Mouse (Mus musculus) spleen, adult 2 months (tissue): Measurements from ENCODE around the gene Hoxd8. TPM values are rescaled to one million over a fixed set of nuclear protein-coding genes. Genes with fewer than 3 reads are reported as not detected.

Source experiments
- DNase-seq, 2 experiments: peaks; one replicate each; pipeline versions ENCODE4 v3.0.0 to v3.0.0-alpha.2; 2012 to 2021; ENCODE audit warnings: low spot score in 2 of 2, low read depth in 1 of 2
- H3K27ac ChIP-seq: fragments of 200-500 bp; 2 replicates; pipeline ENCODE4 v1.5.1; 2012; ENCODE audit warnings: low read length, inconsistent platforms; ENCODE audit not compliant: insufficient read depth
- H3K27me3 ChIP-seq: fragments of 200-500 bp; 2 replicates; pipeline ENCODE4 v1.6.1; 2012; ENCODE audit warnings: mild to moderate bottlenecking, moderate library complexity, low read length, inconsistent platforms; ENCODE audit not compliant: control insufficient read depth, insufficient read depth
- H3K36me3 ChIP-seq: fragments of 200-500 bp; 2 replicates; pipeline ENCODE4 v1.6.1; 2012; ENCODE audit warnings: mild to moderate bottlenecking, low read length, inconsistent platforms; ENCODE audit not compliant: control insufficient read depth, insufficient read depth
- H3K4me1 ChIP-seq: fragments of 200-500 bp; 2 replicates; pipeline ENCODE4 v1.6.1; 2011; ENCODE audit warnings: inconsistent platforms; ENCODE audit not compliant: control insufficient read depth, insufficient read depth, insufficient read length
- H3K4me3 ChIP-seq: fragments of 200-500 bp; 2 replicates; pipeline ENCODE4 v1.5.1; 2011; ENCODE audit warnings: mild to moderate bottlenecking, inconsistent platforms; ENCODE audit not compliant: insufficient read depth, insufficient read length; ENCODE audit errors: extremely low read depth
- CTCF ChIP-seq: fragments of 200-500 bp; IDR thresholded peaks from 2 replicates; pipeline ENCODE4 v1.5.1; 2011; ENCODE audit warnings: mild to moderate bottlenecking, inconsistent platforms; ENCODE audit not compliant: insufficient read depth, insufficient read length, insufficient replicate concordance; ENCODE audit errors: extremely low read depth
- POLR2A ChIP-seq: fragments of 200-500 bp; IDR thresholded peaks from 2 replicates; pipeline ENCODE4 v1.6.1; 2011; ENCODE audit warnings: low read depth, low read length, inconsistent platforms
- WGBS: fragments of 180-500 bp; shearing (Covaris S2); methylation state at CpG from one replicate; pipeline ENCODE4 v1.1.7; 2018; 5-methylcytosine and 5-hydroxymethylcytosine counted together
- polyA plus RNA-seq: library from polyadenylated mRNA; depleted of rRNA; stranded (reverse); fragments of >200 nt; gene quantifications from 2 replicates; pipeline ENCODE4 v1.2.3, GENCODE M21; 2012

Hoxd8 gene
- polyA plus RNA-seq, 1 experiment, result 0.32 TPM

- Histone ChIP-seq H3K4me1 (no peaks in the 10 kb centered on the region), H3K36me3 (no peaks in the 10 kb centered on the region), H3K27me3 (peaks cover 33% of the 10 kb centered on the region), H3K27ac (no peak overlapping the region), H3K4me3 (no peak overlapping the region)
- 35% methylated on average over 9 of the region's 9 CpGs for WGBS
- no peak for TF ChIP-seq CTCF
- TF ChIP-seq POLR2A, result no peak
- no peak for DNase-seq
Measured at GRCm38 (mm10) chr2:74731799-74732512, 27.5 kb downstream of the Hoxd8 start.

- TF ChIP-seq CTCF (no peak), POLR2A (no peak)
- no peak for DNase-seq
- no peak overlapping the region for H3K4me3 ChIP-seq
- no peaks in the 10 kb centered on the region for H3K36me3 ChIP-seq
- H3K4me1 ChIP-seq, result no peaks in the 10 kb centered on the region
- H3K27ac ChIP-seq, result no peak overlapping the region
- H3K27me3 ChIP-seq, result peaks cover 34% of the 10 kb centered on the region
- 7% methylated on average over 52 of the region's 52 CpGs for WGBS
Measured at GRCm38 (mm10) chr2:74732513-74733316, 28.3 kb downstream of the Hoxd8 start.

GRCm38 (mm10) chr2:74733317-74733661, 28.9 kb downstream of the Hoxd8 start:
- WGBS, result 3% methylated on average over 16 of the region's 16 CpGs
- Histone ChIP-seq H3K4me1 (no peaks in the 10 kb centered on the region), H3K27me3 (peaks cover 32% of the 10 kb centered on the region), H3K4me3 (no peak overlapping the region), H3K36me3 (no peaks in the 10 kb centered on the region), H3K27ac (no peak overlapping the region)
- DNase-seq, result no peak
- TF ChIP-seq POLR2A (no peak), CTCF (no peak)

- peaks cover 29% of the 10 kb centered on the region for H3K27me3 ChIP-seq
- WGBS, result 12% methylated on average over 6 of the region's 6 CpGs
Measured at GRCm38 (mm10) chr2:74733765-74734164, 29.4 kb downstream of the Hoxd8 start.

GRCm38 (mm10) chr2:74734451-74734850, 30.0 kb downstream of the Hoxd8 start:
- Histone ChIP-seq H3K4me1 (no peaks in the 10 kb centered on the region), H3K27ac (no peak overlapping the region), H3K4me3 (no peak overlapping the region), H3K36me3 (no peaks in the 10 kb centered on the region), H3K27me3 (peaks cover 32% of the 10 kb centered on the region)
- no peak for DNase-seq
- TF ChIP-seq CTCF (no peak), POLR2A (no peak)
- WGBS, result 10% methylated on average over 13 of the region's 13 CpGs

More at GRCm38 (mm10) chr2:74733765-74734164, 29.4 kb downstream of the Hoxd8 start:
- no peak for DNase-seq
- no peak for TF ChIP-seq POLR2A
- no peak for TF ChIP-seq CTCF
- H3K36me3 ChIP-seq, result no peaks in the 10 kb centered on the region
- no peak overlapping the region for H3K27ac ChIP-seq
- no peak overlapping the region for H3K4me3 ChIP-seq
- no peaks in the 10 kb centered on the region for H3K4me1 ChIP-seq

GRCm38 (mm10) chr2:74734996-74735811, 30.8 kb downstream of the Hoxd8 start:
- Histone ChIP-seq H3K36me3 (no peaks in the 10 kb centered on the region), H3K27ac (no peak overlapping the region), H3K4me1 (no peaks in the 10 kb centered on the region), H3K4me3 (no peak overlapping the region), H3K27me3 (peaks cover 35% of the 10 kb centered on the region)
- no peak for DNase-seq
- WGBS, result 21% methylated on average over 27 of the region's 27 CpGs
- TF ChIP-seq POLR2A (no peak), CTCF (no peak)
